Comparison of ENCODE assay signal across 8 mouse cellular contexts in genomic region chr14:54259722-54260085, GRCm38 (mm10). TPM values are rescaled to one million over a fixed set of nuclear protein-coding genes. Genes with fewer than 3 reads are reported as not detected.
DNase-seq lines count a peak whose midpoint lies in the region; ATAC-seq and TF ChIP-seq lines count a peak whose summit lies in the region.

No protein-coding gene starts in this region.

- H3K9me3 ChIP-seq in heart, embryonic 10.5 days, result no peaks in the 10 kb centered on the region
- no peaks in the 10 kb centered on the region for H3K9me3 ChIP-seq in forebrain, embryonic 14.5 days (replicated peaks; ENCODE audit: control insufficient read depth, low read length)
- no peaks in the 10 kb centered on the region for H3K9me3 ChIP-seq in liver, postnatal 0 days (ENCODE audit: low read length)

- 20% methylated on average over 8 of the region's 8 CpGs for WGBS in heart, embryonic 10.5 days
- 29% methylated on average over 8 of the region's 8 CpGs for WGBS in forebrain, embryonic 14.5 days
- 18% methylated on average over 8 of the region's 8 CpGs for WGBS in liver, postnatal 0 days (ENCODE audit: insufficient replicate concordance)

- no peak for DNase-seq in heart, embryonic 10.5 days (ENCODE audit: low spot score)
- DNase-seq in heart, postnatal 14 days, result no peak
- no peak for DNase-seq in forebrain, embryonic 14.5 days (ENCODE audit: low spot score)
- no peak for DNase-seq in liver, postnatal 0 days
- DNase-seq in embryo, embryonic 10.5 days (ENCODE audit: low spot score), result no peak
- no peak for DNase-seq in thymus, postnatal 4 days

- TF ChIP-seq CTCF in C2C12 (IDR thresholded peaks at IDR 0.05; ENCODE audit: control insufficient read depth, insufficient read depth, insufficient read length), result no peak
- no peak for TF ChIP-seq CTCF in liver, postnatal 0 days (IDR thresholded peaks at IDR 0.05; ENCODE audit: low read depth)

- intact Hi-C loops in heart, postnatal 14 days (cut with DNase I), result loop anchor here (10.0 kb wide), 1 partner anchor 255 kb away; the partner anchor contains the start of gene Prmt5

- ATAC-seq in forebrain, embryonic 14.5 days, result no peak
- ATAC-seq in liver, postnatal 0 days, result no peak
- no peak for ATAC-seq in granulocyte monocyte progenitor cell, adult 5-6 weeks (replicated peaks; ENCODE audit: poor library complexity, severe bottlenecking)

- H3K79me3 ChIP-seq in C2C12 (ENCODE audit: low read depth), result no peaks in the 10 kb centered on the region

- TF ChIP-seq EP300 in liver, postnatal 0 days (IDR thresholded peaks at IDR 0.05; ENCODE audit: low read depth), result no peak

- no peaks in the 10 kb centered on the region for H3K27me3 ChIP-seq in heart, embryonic 10.5 days (ENCODE audit: insufficient read depth, poor library complexity, severe bottlenecking)
- H3K27me3 ChIP-seq in C2C12 (ENCODE audit: control insufficient read depth, insufficient read depth, insufficient read length), result no peaks in the 10 kb centered on the region
- H3K27me3 ChIP-seq in forebrain, embryonic 14.5 days (replicated peaks; ENCODE audit: control insufficient read depth, insufficient read depth, low read length), result no peaks in the 10 kb centered on the region
- no peaks in the 10 kb centered on the region for H3K27me3 ChIP-seq in liver, postnatal 0 days (ENCODE audit: insufficient read depth, low read length)

- H3K27ac ChIP-seq in heart, embryonic 10.5 days, result peak overlapping the region; percentile 88
- H3K27ac ChIP-seq in forebrain, embryonic 14.5 days (ENCODE audit: low read depth, low read length), result no peak overlapping the region
- 0 out of 2 replicates have a peak overlapping the region, but pooled peaks have one; percentile 78 for H3K27ac ChIP-seq in liver, postnatal 0 days (ENCODE audit: low read depth)

- no peaks in the 10 kb centered on the region for H3K79me2 ChIP-seq in C2C12 (ENCODE audit: control insufficient read depth, insufficient read depth)

- H3K36me3 ChIP-seq in heart, embryonic 10.5 days, result peaks cover 19% of the 10 kb centered on the region
- no peaks in the 10 kb centered on the region for H3K36me3 ChIP-seq in C2C12 (ENCODE audit: control insufficient read depth, insufficient read depth)
- 0 out of 2 replicates have a peak, but pooled peaks cover 3% of the 10 kb centered on the region for H3K36me3 ChIP-seq in forebrain, embryonic 14.5 days (ENCODE audit: control insufficient read depth, insufficient read depth, low read length)
- peaks cover 17% of the 10 kb centered on the region; the same call in 1 of the 2 replicates for H3K36me3 ChIP-seq in liver, postnatal 0 days (replicated peaks; ENCODE audit: insufficient read depth, low read length)

- H3ac ChIP-seq in C2C12 (ENCODE audit: control insufficient read depth, insufficient read length, low read depth), result no peak overlapping the region

- peak overlapping the region; percentile 64 for H3K4me2 ChIP-seq in forebrain, embryonic 14.5 days (ENCODE audit: low read length)
- peak overlapping the region; percentile 77 for H3K4me2 ChIP-seq in liver, postnatal 0 days (ENCODE audit: low read depth, low read length)

- peaks cover 44% of the 10 kb centered on the region for H3K4me1 ChIP-seq in heart, embryonic 10.5 days
- H3K4me1 ChIP-seq in forebrain, embryonic 14.5 days (ENCODE audit: control insufficient read depth, insufficient read depth, low read length), result peaks cover 6% of the 10 kb centered on the region; the same call in 1 of the 2 replicates
- H3K4me1 ChIP-seq in liver, postnatal 0 days (ENCODE audit: insufficient read depth), result peaks cover 26% of the 10 kb centered on the region

- H3K9ac ChIP-seq in forebrain, embryonic 14.5 days (ENCODE audit: low read length), result peak overlapping the region; percentile 62
- peak overlapping the region; percentile 74 for H3K9ac ChIP-seq in liver, postnatal 0 days (replicated peaks)

- peak overlapping the region; percentile 80 for H3K4me3 ChIP-seq in heart, embryonic 10.5 days
- H3K4me3 ChIP-seq in C2C12 (ENCODE audit: insufficient read depth, poor library complexity, severe bottlenecking), result peak overlapping the region; percentile 52
- H3K4me3 ChIP-seq in forebrain, embryonic 14.5 days (ENCODE audit: low read depth, low read length), result peak overlapping the region; percentile 38
- peak overlapping the region; percentile 67 for H3K4me3 ChIP-seq in liver, postnatal 0 days (ENCODE audit: low read depth, low read length)

TF ChIP-seq in C2C12, 6 proteins besides CTCF, POLR2A, EP300 and RAD21:
- TF ChIP-seq MYOG (IDR thresholded peaks at IDR 0.05; ENCODE audit: control insufficient read depth, extremely low read depth, insufficient read length) (no peak), USF1 (IDR thresholded peaks at IDR 0.05; ENCODE audit: low read depth) (no peak), FOSL1 (IDR thresholded peaks at IDR 0.05; ENCODE audit: insufficient read depth, low read length, poor library complexity, severe bottlenecking) (no peak), MAX (IDR thresholded peaks at IDR 0.05) (no peak), MYOD1 (IDR thresholded peaks at IDR 0.05; ENCODE audit: control insufficient read depth, insufficient read length, low read depth) (no peak), CEBPB (IDR thresholded peaks at IDR 0.05; ENCODE audit: low read depth) (no peak)

RNA-seq across cellular contexts. Expression of gene Abhd4, which starts 5.7 kb away (rescaled TPM):
- polyA plus RNA-seq in heart, embryonic 10.5 days (2016; fragmentation: Nextera tagmentation; extraction: Ambion mirVana), result 66.0 and 89.0 TPM in 2 replicates
- total RNA-seq in heart, postnatal 14 days (2021), result 10 to 100 TPM; 46.7 to 50.7 TPM
- polyA plus RNA-seq in C2C12 (2012; fragmentation: generic; extraction: Trizol), result 32.9 TPM
- polyA plus RNA-seq in forebrain, embryonic 14.5 days (2014; fragmentation: Nextera tagmentation; extraction: Ambion mirVana), result 61.7 and 63.6 TPM in 2 replicates
- polyA plus RNA-seq in liver, postnatal 0 days (2015; fragmentation: Nextera tagmentation; extraction: Ambion mirVana), result 15.9 and 17.1 TPM in 2 replicates
- 39.9 and 41.9 TPM in 2 replicates for total RNA-seq in granulocyte monocyte progenitor cell, adult 5-6 weeks (2014; fragmentation: Nextera tagmentation)
- 24.3 and 24.9 TPM in 2 replicates for total RNA-seq in granulocyte monocyte progenitor cell, adult 5-6 weeks (2017)

RNA-seq across cellular contexts. Expression of gene Dad1, which starts 5.8 kb away (rescaled TPM):
- 298 and 356 TPM in 2 replicates for polyA plus RNA-seq in heart, embryonic 10.5 days (2016; fragmentation: Nextera tagmentation; extraction: Ambion mirVana)
- total RNA-seq in heart, postnatal 14 days (2021), result 100 to 1,000 TPM; 104 TPM
- polyA plus RNA-seq in C2C12 (2012; fragmentation: generic; extraction: Trizol), result 262 TPM
- 310 and 372 TPM in 2 replicates for polyA plus RNA-seq in forebrain, embryonic 14.5 days (2014; fragmentation: Nextera tagmentation; extraction: Ambion mirVana)
- polyA plus RNA-seq in liver, postnatal 0 days (2015; fragmentation: Nextera tagmentation; extraction: Ambion mirVana), result 226 and 229 TPM in 2 replicates
- 248 and 260 TPM in 2 replicates for total RNA-seq in granulocyte monocyte progenitor cell, adult 5-6 weeks (2014; fragmentation: Nextera tagmentation)
- total RNA-seq in granulocyte monocyte progenitor cell, adult 5-6 weeks (2017), result 123 and 177 TPM in 2 replicates

RNA-seq across cellular contexts. Expression of gene Olfr49, which starts 25.0 kb away (rescaled TPM):
- 0.08 TPM in 1 of 2 replicates, not detected in the other for polyA plus RNA-seq in heart, embryonic 10.5 days (2016; fragmentation: Nextera tagmentation; extraction: Ambion mirVana)
- total RNA-seq in heart, postnatal 14 days (2021), result not detected
- not detected for polyA plus RNA-seq in C2C12 (2012; fragmentation: generic; extraction: Trizol)
- not detected in 2 replicates for polyA plus RNA-seq in forebrain, embryonic 14.5 days (2014; fragmentation: Nextera tagmentation; extraction: Ambion mirVana)
- not detected in 2 replicates for polyA plus RNA-seq in liver, postnatal 0 days (2015; fragmentation: Nextera tagmentation; extraction: Ambion mirVana)
- total RNA-seq in granulocyte monocyte progenitor cell, adult 5-6 weeks (2014; fragmentation: Nextera tagmentation), result not detected in 2 replicates
- total RNA-seq in granulocyte monocyte progenitor cell, adult 5-6 weeks (2017), result not detected in 2 replicates
